Mouse (Mus musculus): ENCODE measurements at regions not wholly inside any gene's neighbourhood (a gene's known extent, or its start where the extent isn't known, plus 50 kb on each side); places are given as distances from the start of the nearest gene placed in this dataset.

DNA sequence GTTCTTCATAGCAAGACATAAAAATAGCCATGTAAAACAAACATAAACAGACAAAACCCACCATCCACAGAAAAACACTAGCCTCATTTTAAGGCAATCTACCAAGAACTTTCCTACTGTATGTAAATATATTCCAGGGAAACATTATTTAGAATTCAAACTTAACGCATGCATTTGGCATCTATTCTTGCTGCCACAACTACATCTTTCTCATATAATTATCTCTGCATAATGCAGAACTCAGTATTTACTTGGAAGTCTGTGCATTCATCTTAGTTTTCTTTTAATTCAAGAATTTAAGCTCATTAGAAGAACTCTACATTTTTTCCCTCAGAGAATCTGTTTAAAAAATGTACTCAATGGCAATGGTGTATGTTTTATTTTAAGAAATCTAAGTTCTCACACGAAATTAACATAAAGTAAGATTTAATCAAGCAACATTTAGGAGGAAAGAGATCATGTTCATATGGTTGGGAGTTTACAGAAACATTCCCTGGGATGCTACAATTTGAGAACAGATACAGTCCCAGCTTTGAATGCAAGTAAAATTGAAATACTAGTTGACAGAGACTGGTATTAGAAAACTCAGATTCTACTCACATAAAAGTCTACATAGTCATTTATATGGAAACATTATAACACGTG is 1114.7 kb downstream of the Sorcs1 start:
- no peak for DNase-seq (ENCODE audit: low spot score)
- 75% methylated on average over 3 of the region's 3 CpGs for WGBS
- no peaks in the 10 kb centered on the region for H3K27me3 ChIP-seq (ENCODE audit: insufficient read depth, low read length)

DNA sequence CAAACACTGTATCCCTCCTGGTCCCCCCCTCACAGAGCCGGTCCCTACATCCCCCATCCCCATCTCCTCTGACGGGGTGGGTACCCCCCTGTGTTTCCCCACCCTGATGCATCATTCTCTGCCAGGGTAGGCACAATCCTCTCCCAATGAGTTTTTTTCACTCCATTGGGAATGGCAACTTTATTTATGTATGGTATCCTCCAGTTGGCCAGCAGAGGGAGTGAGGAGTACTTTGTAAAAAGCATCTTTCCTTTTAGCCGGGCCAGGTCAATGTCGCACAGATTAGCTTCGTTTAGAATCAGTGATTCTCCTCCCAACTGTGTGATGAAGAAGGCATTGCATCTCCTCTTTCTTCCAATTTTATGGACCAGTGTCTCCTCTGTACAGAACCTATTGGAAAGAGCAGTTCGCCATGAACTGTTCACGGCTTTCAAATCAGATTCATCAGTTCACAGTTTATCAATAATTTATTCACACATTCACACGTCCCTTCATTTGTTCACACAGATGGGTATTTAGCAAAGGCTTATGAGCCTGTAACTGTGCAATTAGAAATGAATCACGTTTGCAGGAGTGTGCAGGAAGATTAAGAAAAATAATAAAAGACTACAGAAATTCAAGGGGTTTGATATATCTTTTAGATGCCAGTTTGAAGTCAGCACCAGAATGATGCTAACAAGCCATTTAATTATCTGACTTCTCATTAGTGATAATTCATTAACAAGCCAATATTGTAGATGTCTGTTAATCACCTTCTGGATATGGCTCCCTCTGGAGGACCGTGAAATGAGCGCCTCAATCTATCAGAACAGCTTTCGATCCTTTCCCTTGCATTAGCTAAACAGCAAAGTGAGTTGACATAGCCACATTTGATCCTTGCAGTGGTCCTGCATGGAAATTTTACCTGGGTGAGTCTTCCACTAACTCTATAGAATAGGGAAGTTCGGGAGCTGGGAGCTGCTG is 1138.7 kb downstream of the Sorcs1 start:
- H3K9me3 ChIP-seq (ENCODE audit: low read length), result no peaks in the 10 kb centered on the region
- no peak overlapping the region for H3K9ac ChIP-seq (replicated peaks; ENCODE audit: low read length, poor library complexity, severe bottlenecking)
- no peaks in the 10 kb centered on the region for H3K27me3 ChIP-seq (ENCODE audit: insufficient read depth, low read length)
- no peaks in the 10 kb centered on the region for H3K4me1 ChIP-seq (ENCODE audit: insufficient read depth, low read length)
- 44% methylated on average over 13 of the region's 13 CpGs for WGBS
- H3K4me2 ChIP-seq (ENCODE audit: low read depth, low read length, poor library complexity, severe bottlenecking), result peak overlapping the region; percentile 15; the same call in 1 of the 2 replicates
- DNase-seq (ENCODE audit: low spot score) (peak; percentile 69), ATAC-seq (ENCODE audit: low FRiP score) (no peak)
- no peak overlapping the region for H3K27ac ChIP-seq (ENCODE audit: low read depth, low read length)
- TF ChIP-seq CTCF (IDR thresholded peaks at IDR 0.05), result peak; percentile 86
- H3K4me3 ChIP-seq (ENCODE audit: low read depth, low read length), result no peak overlapping the region
- H3K36me3 ChIP-seq (ENCODE audit: insufficient read depth, low read length), result no peaks in the 10 kb centered on the region

More for the DNA sequence above, 1114.7 kb downstream of the Sorcs1 start:
- no peaks in the 10 kb centered on the region for H3K9me3 ChIP-seq (ENCODE audit: low read length)
- no peaks in the 10 kb centered on the region for H3K4me1 ChIP-seq (ENCODE audit: insufficient read depth, low read length)
- H3K9ac ChIP-seq (replicated peaks; ENCODE audit: low read length, poor library complexity, severe bottlenecking), result no peak overlapping the region
- no peak overlapping the region for H3K4me2 ChIP-seq (ENCODE audit: low read depth, low read length, poor library complexity, severe bottlenecking)
- no peak overlapping the region for H3K4me3 ChIP-seq (ENCODE audit: low read depth, low read length)
- no peak overlapping the region for H3K27ac ChIP-seq (ENCODE audit: low read depth, low read length)
- ATAC-seq (ENCODE audit: low FRiP score), result no peak
- H3K36me3 ChIP-seq (ENCODE audit: insufficient read depth, low read length), result no peaks in the 10 kb centered on the region
- TF ChIP-seq CTCF (IDR thresholded peaks at IDR 0.05), result no peak

Data from midbrain, postnatal 0 days (tissue).